Mouse (Mus musculus): ENCODE data around the gene Rap1gap2. TPM values are rescaled to one million over a fixed set of nuclear protein-coding genes. Genes with fewer than 3 reads are reported as not detected.

Rap1gap2 gene
- polyA plus RNA-seq, 1 experiment = 133 TPM

GRCm38 (mm10) chr11:74371393-74372100 is 239.2 kb downstream of the Rap1gap2 start:
- Histone ChIP-seq H3K4me3 (ENCODE audit: insufficient read depth, low read length) (no peak overlapping the region), H3K4me1 (ENCODE audit: control insufficient read depth, insufficient read depth, low read length) (no peaks in the 10 kb centered on the region), H3K27ac (ENCODE audit: insufficient read depth, low read length) (no peak overlapping the region)
- TF ChIP-seq POLR2A (IDR thresholded peaks at IDR 0.05; ENCODE audit: extremely low read depth, insufficient read depth, low read length) (no peak), CTCF (IDR thresholded peaks at IDR 0.05; ENCODE audit: extremely low read depth, insufficient read depth, low read length) (peak; percentile 81)

- no peak for TF ChIP-seq POLR2A (IDR thresholded peaks at IDR 0.05; ENCODE audit: extremely low read depth, insufficient read depth, low read length)
- Histone ChIP-seq H3K4me3 (ENCODE audit: insufficient read depth, low read length) (no peak within 1 kb of the TSS), H3K4me1 (ENCODE audit: control insufficient read depth, insufficient read depth, low read length) (no peaks in the 10 kb centered on the region), H3K27ac (ENCODE audit: insufficient read depth, low read length) (no peak within 1 kb of the TSS)
Observed at GRCm38 (mm10) chr11:74361769-74362168, 248.9 kb downstream of the Rap1gap2 start, which contains the start of gene Olfr412. Olfr412 (plus strand) TSS chr11:74362069.

- TF ChIP-seq CTCF (IDR thresholded peaks at IDR 0.05; ENCODE audit: extremely low read depth, insufficient read depth, low read length) (no peak), POLR2A (IDR thresholded peaks at IDR 0.05; ENCODE audit: extremely low read depth, insufficient read depth, low read length) (no peak)
- no peak within 1 kb of the TSS for H3K27ac ChIP-seq (ENCODE audit: insufficient read depth, low read length)
- H3K4me3 ChIP-seq (ENCODE audit: insufficient read depth, low read length) = no peak within 1 kb of the TSS
- H3K4me1 ChIP-seq (ENCODE audit: control insufficient read depth, insufficient read depth, low read length) = no peaks in the 10 kb centered on the region
Observed at GRCm38 (mm10) chr11:74352550-74352949, 258.2 kb downstream of the Rap1gap2 start, which contains the start of gene Olfr411. Olfr411 (minus strand) TSS chr11:74352650.

GRCm38 (mm10) chr11:74337931-74338330 is 272.8 kb downstream of the Rap1gap2 start, which contains the start of gene Olfr410:
Olfr410 (minus strand) TSS chr11:74338031.
- Histone ChIP-seq H3K27ac (ENCODE audit: insufficient read depth, low read length) (no peak within 1 kb of the TSS), H3K4me1 (ENCODE audit: control insufficient read depth, insufficient read depth, low read length) (no peaks in the 10 kb centered on the region), H3K4me3 (ENCODE audit: insufficient read depth, low read length) (no peak within 1 kb of the TSS)
- TF ChIP-seq POLR2A (IDR thresholded peaks at IDR 0.05; ENCODE audit: extremely low read depth, insufficient read depth, low read length) (no peak), CTCF (IDR thresholded peaks at IDR 0.05; ENCODE audit: extremely low read depth, insufficient read depth, low read length) (no peak)

Other genes starting within 250 kb of the Rap1gap2 start
- gene Olfr412, start 248.8 kb downstream of the Rap1gap2 start, polyA plus RNA-seq (2012; rRNA removed) = not detected in 2 replicates
- 22.7 and 23.1 TPM in 2 replicates for gene Ccdc92b, start 8.7 kb upstream of the Rap1gap2 start, polyA plus RNA-seq (2012; rRNA removed)
- 51.1 and 52.2 TPM in 2 replicates for gene Cluh, start 38.6 kb upstream of the Rap1gap2 start, polyA plus RNA-seq (2012; rRNA removed)
- gene Pafah1b1, start 113.8 kb upstream of the Rap1gap2 start, polyA plus RNA-seq (2012; rRNA removed) = 177 and 180 TPM in 2 replicates
- 14.4 and 15.1 TPM in 2 replicates for gene Mettl16, start 159.9 kb upstream of the Rap1gap2 start, polyA plus RNA-seq (2012; rRNA removed)
- 19.9 and 22.1 TPM in 2 replicates for gene Mnt, start 220.0 kb upstream of the Rap1gap2 start, polyA plus RNA-seq (2012; rRNA removed)

Measured in cortical plate, adult 2 months (tissue).